Mouse (Mus musculus): Measurements from ENCODE around the gene Fbln2. TPM values are rescaled to one million over a fixed set of nuclear protein-coding genes. Genes with fewer than 3 reads are reported as not detected.
A peak's percentile ranks its signal among the peaks of the same experiment; 100 is the strongest.

Fbln2 gene
- polyA plus RNA-seq, 1 experiment from 2014 or later = 22.9 TPM

DNA sequence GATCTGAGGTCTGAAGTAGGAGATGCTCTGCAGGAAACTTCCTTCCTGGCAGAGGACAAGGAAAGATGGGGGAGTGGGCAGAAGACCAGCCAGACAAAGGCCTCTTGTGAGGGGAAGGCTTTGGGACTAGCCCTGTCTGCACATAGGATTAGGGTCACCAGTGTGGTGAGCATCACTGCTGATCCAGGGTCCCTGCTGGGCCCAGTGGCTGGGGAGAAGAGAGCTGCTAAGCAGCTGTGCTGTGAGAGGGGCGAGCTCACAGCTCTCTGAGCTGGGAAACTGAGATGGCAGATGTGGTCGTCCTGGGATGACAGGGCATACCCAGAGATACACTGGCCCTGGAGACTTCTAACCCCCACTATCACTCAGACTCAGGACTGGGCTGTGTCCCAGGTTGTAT, 20.8 kb upstream of the Fbln2 start:
- TF ChIP-seq CTCF (IDR thresholded peaks at IDR 0.05; ENCODE audit: low read depth) = no peak
- Histone ChIP-seq H3K27ac (ENCODE audit: low read depth) (no peak overlapping the region), H3K9ac (no peak overlapping the region), H3K4me2 (no peak overlapping the region), H3K4me1 (ENCODE audit: insufficient read depth) (no peaks in the 10 kb centered on the region), H3K4me3 (ENCODE audit: low read depth, low read length) (no peak overlapping the region), H3K36me3 (ENCODE audit: insufficient read depth) (no peaks in the 10 kb centered on the region), H3K27me3 (ENCODE audit: insufficient read depth, low read length) (no peaks in the 10 kb centered on the region), H3K9me3 (ENCODE audit: low read depth, low read length) (no peaks in the 10 kb centered on the region)
- WGBS = 39% methylated on average over 2 of the region's 2 CpGs
- ATAC-seq (ENCODE audit: insufficient read depth) (no peak), DNase-seq (no peak)

DNA sequence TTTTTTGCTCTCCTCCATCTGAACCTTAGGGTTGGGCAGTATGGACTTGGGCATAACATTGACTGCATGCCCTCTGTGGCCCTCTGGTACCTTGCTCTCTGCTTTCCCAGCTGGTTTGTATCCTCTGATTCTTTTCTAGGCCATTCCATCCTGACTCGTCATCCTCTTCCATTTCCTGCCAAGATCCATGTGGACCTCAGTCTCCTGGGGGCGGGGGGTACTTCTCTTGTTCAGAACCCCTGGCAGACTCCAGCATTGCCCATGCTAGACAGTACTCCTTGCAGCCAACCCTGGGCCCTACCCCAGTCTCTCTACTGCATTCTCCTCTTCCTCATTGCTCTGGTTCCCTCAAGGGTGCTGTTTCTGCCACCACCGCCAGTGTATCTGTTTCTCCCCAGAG, 19.8 kb upstream of the Fbln2 start:
- Histone ChIP-seq H3K9me3 (ENCODE audit: low read depth, low read length) (no peaks in the 10 kb centered on the region), H3K9ac (no peak overlapping the region), H3K27ac (ENCODE audit: low read depth) (no peak overlapping the region), H3K4me1 (ENCODE audit: insufficient read depth) (no peaks in the 10 kb centered on the region), H3K4me3 (ENCODE audit: low read depth, low read length) (no peak overlapping the region), H3K4me2 (no peak overlapping the region), H3K27me3 (ENCODE audit: insufficient read depth, low read length) (no peaks in the 10 kb centered on the region), H3K36me3 (ENCODE audit: insufficient read depth) (no peaks in the 10 kb centered on the region)
- 61% methylated on average over 3 of the region's 3 CpGs for WGBS
- DNase-seq (no peak), ATAC-seq (ENCODE audit: insufficient read depth) (no peak)
- no peak for TF ChIP-seq CTCF (IDR thresholded peaks at IDR 0.05; ENCODE audit: low read depth)

DNA sequence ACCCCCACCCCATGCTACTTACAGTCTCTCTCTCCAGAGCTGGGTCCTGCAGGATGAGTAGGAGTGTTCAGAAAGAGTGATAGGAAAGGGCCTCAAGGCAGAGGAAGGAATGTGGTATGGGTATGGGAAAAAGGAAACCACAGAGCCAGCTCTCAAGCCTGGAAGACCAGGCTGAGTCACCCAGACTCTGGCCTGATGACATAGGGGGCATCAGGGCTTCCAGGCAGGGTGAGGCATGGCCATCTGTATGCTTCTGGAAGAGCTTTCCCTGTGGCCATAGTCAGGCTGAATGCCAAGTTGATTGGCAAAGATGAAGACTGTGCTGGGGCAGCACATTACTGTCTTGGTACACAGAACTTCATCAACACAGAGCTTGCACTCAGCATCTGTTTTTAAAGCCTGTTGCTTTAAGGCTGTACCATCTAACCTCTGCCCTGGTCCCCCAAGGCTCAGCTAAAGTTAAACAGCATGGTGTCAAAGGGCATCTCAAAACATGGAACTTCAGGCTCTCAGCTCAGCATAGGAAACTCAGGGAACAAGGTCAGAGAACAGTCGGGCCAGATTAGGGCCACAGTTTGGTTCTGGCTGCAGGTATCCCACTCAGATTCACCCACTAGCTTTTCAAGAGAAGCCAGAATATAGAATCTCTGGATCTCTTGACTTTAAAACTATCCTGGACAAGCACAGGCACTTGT, 19.3 kb upstream of the Fbln2 start:
- DNase-seq = no peak
- no peaks in the 10 kb centered on the region for H3K36me3 ChIP-seq (ENCODE audit: insufficient read depth)

DNA sequence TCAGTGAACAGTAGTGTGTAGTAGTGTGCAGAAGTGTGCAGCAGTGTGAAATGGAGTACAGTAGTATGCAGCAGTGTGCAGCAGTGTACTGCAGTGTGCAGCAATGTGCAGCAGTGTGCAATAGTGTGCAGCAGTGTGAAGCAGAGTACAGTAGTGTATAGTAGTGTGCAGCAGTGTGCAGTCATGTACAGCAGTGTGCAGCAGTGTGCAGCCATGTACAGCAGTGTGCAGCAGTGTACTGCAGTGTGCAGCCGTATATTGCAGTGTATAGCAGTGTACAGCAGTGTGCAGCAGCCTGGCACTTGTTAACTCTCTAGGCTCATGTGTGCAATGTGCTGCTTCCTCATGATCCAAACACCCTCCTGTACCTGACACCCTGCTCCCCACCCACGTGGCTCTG, 13.8 kb upstream of the Fbln2 start:
- WGBS = 48% methylated on average over 2 of the region's 2 CpGs
- no peak overlapping the region for H3K4me2 ChIP-seq
- H3K9me3 ChIP-seq (ENCODE audit: low read depth, low read length) = no peaks in the 10 kb centered on the region
- H3K4me1 ChIP-seq (ENCODE audit: insufficient read depth) = peaks cover 12% of the 10 kb centered on the region
- no peaks in the 10 kb centered on the region for H3K36me3 ChIP-seq (ENCODE audit: insufficient read depth)
- H3K27ac ChIP-seq (ENCODE audit: low read depth) = no peak overlapping the region
- ATAC-seq (ENCODE audit: insufficient read depth) (no peak), DNase-seq (no peak)
- H3K27me3 ChIP-seq (ENCODE audit: insufficient read depth, low read length) = no peaks in the 10 kb centered on the region
- no peak for TF ChIP-seq CTCF (IDR thresholded peaks at IDR 0.05; ENCODE audit: low read depth)
- no peak overlapping the region for H3K4me3 ChIP-seq (ENCODE audit: low read depth, low read length)
- no peak overlapping the region for H3K9ac ChIP-seq

More for the DNA sequence above, 19.3 kb upstream of the Fbln2 start:
- Histone ChIP-seq H3K27ac (ENCODE audit: low read depth) (no peak overlapping the region), H3K4me3 (ENCODE audit: low read depth, low read length) (no peak overlapping the region), H3K4me1 (ENCODE audit: insufficient read depth) (no peaks in the 10 kb centered on the region), H3K9me3 (ENCODE audit: low read depth, low read length) (no peaks in the 10 kb centered on the region), H3K27me3 (ENCODE audit: insufficient read depth, low read length) (no peaks in the 10 kb centered on the region), H3K9ac (no peak overlapping the region), H3K4me2 (no peak overlapping the region)
- TF ChIP-seq CTCF (IDR thresholded peaks at IDR 0.05; ENCODE audit: low read depth) = no peak
- 51% methylated on average over 1 of the region's 1 CpGs for WGBS
- ATAC-seq (ENCODE audit: insufficient read depth) = no peak

DNA sequence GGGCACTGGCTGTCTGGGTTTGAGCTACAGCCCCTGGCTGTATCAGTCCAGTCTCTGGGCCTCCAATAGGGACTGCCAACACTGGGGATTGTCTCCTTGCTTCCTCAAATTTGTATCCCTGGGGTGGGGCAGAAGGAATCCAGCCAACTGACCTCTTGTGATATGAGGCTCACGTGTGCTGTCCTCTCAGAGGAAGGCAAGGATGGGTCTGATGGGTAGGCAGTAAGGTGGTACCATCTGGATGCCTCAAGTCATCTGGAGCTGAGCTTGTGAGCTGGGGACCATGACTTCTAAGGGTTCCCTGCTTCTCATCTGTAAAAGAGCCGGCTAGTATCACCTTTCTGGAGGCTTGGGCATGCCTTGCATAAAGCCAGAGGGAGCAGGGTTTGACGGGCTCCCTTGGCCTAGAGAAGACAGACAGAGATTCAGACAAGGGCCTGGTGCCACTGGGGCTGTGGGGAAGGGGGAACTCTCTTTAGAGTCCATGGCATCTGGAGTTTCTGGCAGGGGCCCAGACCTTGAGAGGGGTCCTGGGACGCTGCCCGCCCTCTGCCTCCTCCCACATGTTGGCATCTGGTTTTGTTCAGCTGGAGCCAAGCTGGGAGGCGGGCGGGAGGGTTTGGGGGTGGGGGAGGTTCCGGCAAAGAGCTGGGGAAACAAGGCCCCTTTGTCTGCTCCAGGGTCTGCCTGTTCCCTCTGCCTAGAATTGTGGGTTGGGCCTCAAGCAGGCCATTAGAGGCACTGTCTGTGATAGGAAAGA, 11.6 kb upstream of the Fbln2 start:
- peak overlapping the region; percentile 54; the same call in 1 of the 2 replicates for H3K27ac ChIP-seq (ENCODE audit: low read depth)
- no peaks in the 10 kb centered on the region for H3K9me3 ChIP-seq (ENCODE audit: low read depth, low read length)
- H3K4me1 ChIP-seq (ENCODE audit: insufficient read depth) = peaks cover 12% of the 10 kb centered on the region
- no peak overlapping the region for H3K4me2 ChIP-seq
- H3K4me3 ChIP-seq (ENCODE audit: low read depth, low read length) = no peak overlapping the region
- WGBS = 30% methylated on average over 8 of the region's 8 CpGs
- H3K9ac ChIP-seq = no peak overlapping the region
- H3K27me3 ChIP-seq (ENCODE audit: insufficient read depth, low read length) = no peaks in the 10 kb centered on the region
- H3K36me3 ChIP-seq (ENCODE audit: insufficient read depth) = no peaks in the 10 kb centered on the region
- no peak for TF ChIP-seq CTCF (IDR thresholded peaks at IDR 0.05; ENCODE audit: low read depth)
- DNase-seq = peak; percentile 63
- peak; percentile 65 for ATAC-seq (ENCODE audit: insufficient read depth)

DNA sequence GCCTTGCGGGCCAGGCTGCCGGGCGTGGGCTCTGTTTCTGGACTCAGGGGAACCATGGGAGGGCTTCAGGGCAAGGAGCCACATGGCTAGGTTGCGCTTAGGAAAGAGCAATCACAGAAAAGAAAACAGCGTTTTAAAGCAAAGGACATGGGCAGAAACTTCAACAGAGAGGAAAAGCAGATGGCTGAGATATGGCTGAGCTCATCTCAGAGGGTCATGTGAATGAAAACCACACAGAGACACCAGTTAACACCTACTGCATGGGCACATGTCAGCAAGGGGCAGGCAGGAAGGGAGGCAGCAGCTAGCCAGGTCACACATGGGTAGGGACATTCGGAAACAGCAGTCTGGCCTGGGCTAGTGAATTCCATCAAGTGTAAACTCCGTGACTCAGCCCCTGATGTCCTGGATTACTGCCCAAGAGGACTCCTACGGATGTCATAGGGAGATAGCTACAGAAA, 10.3 kb upstream of the Fbln2 start:
- 71% methylated on average over 8 of the region's 8 CpGs for WGBS
- H3K9ac ChIP-seq = no peak overlapping the region

DNA sequence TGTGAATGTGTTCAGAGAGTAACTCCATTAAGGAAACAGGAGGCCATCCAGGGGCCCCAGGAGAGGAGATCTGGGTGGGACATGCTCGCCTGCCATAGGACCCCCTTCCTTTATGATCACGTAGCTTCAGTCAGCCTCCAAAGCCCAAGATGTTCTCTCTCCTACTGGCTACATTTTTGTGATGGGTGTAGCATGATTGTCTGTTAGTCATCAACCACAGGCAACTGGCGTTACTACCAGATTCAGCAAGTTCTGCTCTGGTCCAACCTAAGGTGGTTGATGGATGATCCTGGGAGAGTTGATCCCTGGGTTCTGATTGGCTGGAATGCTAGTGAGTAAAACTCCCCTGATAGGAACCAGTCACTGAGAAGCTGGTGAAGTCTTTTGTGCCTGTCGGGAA, 9.7 kb upstream of the Fbln2 start:
- DNase-seq (no peak), ATAC-seq (ENCODE audit: insufficient read depth) (no peak)
- Histone ChIP-seq H3K4me2 (no peak overlapping the region), H3K4me3 (ENCODE audit: low read depth, low read length) (no peak overlapping the region), H3K4me1 (ENCODE audit: insufficient read depth) (peaks cover 12% of the 10 kb centered on the region), H3K27me3 (ENCODE audit: insufficient read depth, low read length) (no peaks in the 10 kb centered on the region), H3K36me3 (ENCODE audit: insufficient read depth) (no peaks in the 10 kb centered on the region), H3K27ac (ENCODE audit: low read depth) (no peak overlapping the region), H3K9ac (no peak overlapping the region), H3K9me3 (ENCODE audit: low read depth, low read length) (no peaks in the 10 kb centered on the region)
- WGBS = 68% methylated on average over 4 of the region's 4 CpGs
- TF ChIP-seq CTCF (IDR thresholded peaks at IDR 0.05; ENCODE audit: low read depth) = no peak

More for the DNA sequence above, 10.3 kb upstream of the Fbln2 start:
- ATAC-seq (ENCODE audit: insufficient read depth) (no peak), DNase-seq (no peak)
- TF ChIP-seq CTCF (IDR thresholded peaks at IDR 0.05; ENCODE audit: low read depth) = no peak
- Histone ChIP-seq H3K27me3 (ENCODE audit: insufficient read depth, low read length) (no peaks in the 10 kb centered on the region), H3K4me1 (ENCODE audit: insufficient read depth) (peaks cover 12% of the 10 kb centered on the region), H3K9me3 (ENCODE audit: low read depth, low read length) (no peaks in the 10 kb centered on the region), H3K4me3 (ENCODE audit: low read depth, low read length) (no peak overlapping the region), H3K4me2 (no peak overlapping the region), H3K36me3 (ENCODE audit: insufficient read depth) (no peaks in the 10 kb centered on the region), H3K27ac (ENCODE audit: low read depth) (no peak overlapping the region)

Data from lung, embryonic 14.5 days (tissue).